In genomic region chr5:35137510-35138182, GRCm38 (mm10) we compare ENCODE assay signal across 10 mouse cellular contexts. TPM values are rescaled to one million over a fixed set of nuclear protein-coding genes. Genes with fewer than 3 reads are reported as not detected.
DNase-seq lines count a peak whose midpoint lies in the region; ATAC-seq lines count a peak whose summit lies in the region.
"Had no signal": no experiment of that assay in that cellular context is flagged by ENCODE, and none has a peak within 500 bp of the region (broad histone marks: within the 10 kb centered on the region; RNA-seq: fewer than 3 reads in every experiment).

No protein-coding gene starts in this region.

- H3K9me3 ChIP-seq in forebrain, embryonic 13.5 days (replicated peaks), result no peaks in the 10 kb centered on the region
- no peaks in the 10 kb centered on the region for H3K9me3 ChIP-seq in forebrain, embryonic 11.5 days (ENCODE audit: control insufficient read depth, low read length)

- 0 out of 2 replicates have a peak overlapping the region, but pooled peaks have one; percentile 8 for H3K4me2 ChIP-seq in forebrain, embryonic 13.5 days
- H3K4me2 ChIP-seq in forebrain, embryonic 11.5 days (ENCODE audit: low read depth, low read length, severe bottlenecking), result no peak overlapping the region

- no peaks in the 10 kb centered on the region for H3K36me3 ChIP-seq in forebrain, embryonic 13.5 days (ENCODE audit: poor library complexity, severe bottlenecking)
- no peaks in the 10 kb centered on the region for H3K36me3 ChIP-seq in forebrain, embryonic 11.5 days (ENCODE audit: control insufficient read depth, insufficient read depth, low read length)

- H3K9ac ChIP-seq in forebrain, embryonic 13.5 days, result no peak overlapping the region
- H3K9ac ChIP-seq in forebrain, embryonic 11.5 days (ENCODE audit: low read length), result no peak overlapping the region

- intact Hi-C loops in left cerebral cortex, postnatal 10 days (cut with DNase I), result no loop called here

- peak; percentile 74 for ATAC-seq in forebrain, embryonic 13.5 days
- no peak for ATAC-seq in forebrain, embryonic 11.5 days (replicated peaks; ENCODE audit: low FRiP score)
- no peak for ATAC-seq in erythroblast, adult 5-6 weeks (replicated peaks; ENCODE audit: low FRiP score, poor library complexity, severe bottlenecking)

- H3K27me3 ChIP-seq in forebrain, embryonic 13.5 days, result no peaks in the 10 kb centered on the region
- no peaks in the 10 kb centered on the region for H3K27me3 ChIP-seq in forebrain, embryonic 11.5 days (ENCODE audit: control insufficient read depth, insufficient read depth, low read length)

- no peak overlapping the region for H3K4me3 ChIP-seq in forebrain, embryonic 13.5 days
- no peak overlapping the region for H3K4me3 ChIP-seq in forebrain, embryonic 11.5 days (ENCODE audit: low read depth, low read length)
- H3K4me3 ChIP-seq: myocyte had no signal

- peaks cover 39% of the 10 kb centered on the region for H3K4me1 ChIP-seq in forebrain, embryonic 13.5 days
- H3K4me1 ChIP-seq in forebrain, embryonic 11.5 days (replicated peaks; ENCODE audit: control insufficient read depth, insufficient read depth, low read length), result 0 out of 2 replicates have a peak, but pooled peaks cover 2% of the 10 kb centered on the region

- WGBS in forebrain, embryonic 13.5 days, result 54% methylated on average over 13 of the region's 13 CpGs
- WGBS in forebrain, embryonic 11.5 days, result 77% methylated on average over 13 of the region's 13 CpGs

- H3K27ac ChIP-seq in forebrain, embryonic 13.5 days, result peak overlapping the region; percentile 93
- no peak overlapping the region for H3K27ac ChIP-seq in forebrain, embryonic 11.5 days (ENCODE audit: low read depth, low read length)

- DNase-seq in forebrain, embryonic 11.5 days (ENCODE audit: low spot score), result no peak
- DNase-seq in Muller cell, postnatal 12 days (ENCODE audit: inconsistent ontology term), result peak; percentile 65
- DNase-seq in frontal cortex, postnatal 14 days (ENCODE audit: low spot score in 2 of 2), result peak; percentile 71 to 80
- peak; percentile 77 to 87 for DNase-seq in left cerebral cortex, postnatal 10 days (ENCODE audit: extremely low spot score in 1 of 2, low spot score in 2 of 2)
- DNase-seq in thymus, postnatal 10 days (ENCODE audit: low spot score in 2 of 2), result no peak
- no peak for DNase-seq in spleen, adult 12 weeks (ENCODE audit: low spot score)
- DNase-seq: kidney, postnatal 14 days had no signal

RNA-seq across cellular contexts. Expression of gene Lrpap1, which starts 32.1 kb away (rescaled TPM):
- polyA plus RNA-seq in forebrain, embryonic 13.5 days (2015; fragmentation: Nextera tagmentation; extraction: Ambion mirVana), result 95.2 and 104 TPM in 2 replicates
- 83.2 and 83.7 TPM in 2 replicates for polyA plus RNA-seq in forebrain, embryonic 11.5 days (2014; fragmentation: Nextera tagmentation; extraction: Ambion mirVana)
- total RNA-seq in left cerebral cortex, postnatal 10 days (2021), result 100 to 1,000 TPM; 110 to 113 TPM
- 6.5 and 7.5 TPM in 2 replicates for total RNA-seq in erythroblast, adult 5-6 weeks (2015; ENCODE audit: low replicate concordance)
- 10.0 and 17.0 TPM in 2 replicates for total RNA-seq in erythroblast, adult 5-6 weeks (2017; ENCODE audit: low replicate concordance)

Comparison
In these comparisons a context has a peak if more than half of its experiments do, and no peak if none do; other contexts are left out.
1. DNase-seq: peak in Muller cell, postnatal 12 days (single experiment), frontal cortex, postnatal 14 days (2 of 2) and left cerebral cortex, postnatal 10 days (2 of 2); none in forebrain, embryonic 11.5 days (single experiment), thymus, postnatal 10 days (0 of 2) and spleen, adult 12 weeks (single experiment).
2. RNA of gene Lrpap1, which starts 32.1 kb away (total RNA-seq): 110 to 113 TPM in left cerebral cortex, postnatal 10 days; 6.5 to 17.0 TPM in erythroblast, adult 5-6 weeks; every median in the first group is over 4 times any median in the second.